Mouse (Mus musculus): ENCODE measurements around the gene 4930556J24Rik. TPM values are rescaled to one million over a fixed set of nuclear protein-coding genes. Genes with fewer than 3 reads are reported as not detected.
"Not testable (repeated sequence)": the region's sequence is repeated elsewhere in the genome, so short reads cannot be mapped to it uniquely, and the experiment has no call there.

4930556J24Rik gene
- total RNA-seq, 2 experiments from 2014 or later, result not detected

GRCm38 (mm10) chr11:3973081-3973480, 3.5 kb downstream of the 4930556J24Rik start:
- DNase-seq, result no peak

DNA sequence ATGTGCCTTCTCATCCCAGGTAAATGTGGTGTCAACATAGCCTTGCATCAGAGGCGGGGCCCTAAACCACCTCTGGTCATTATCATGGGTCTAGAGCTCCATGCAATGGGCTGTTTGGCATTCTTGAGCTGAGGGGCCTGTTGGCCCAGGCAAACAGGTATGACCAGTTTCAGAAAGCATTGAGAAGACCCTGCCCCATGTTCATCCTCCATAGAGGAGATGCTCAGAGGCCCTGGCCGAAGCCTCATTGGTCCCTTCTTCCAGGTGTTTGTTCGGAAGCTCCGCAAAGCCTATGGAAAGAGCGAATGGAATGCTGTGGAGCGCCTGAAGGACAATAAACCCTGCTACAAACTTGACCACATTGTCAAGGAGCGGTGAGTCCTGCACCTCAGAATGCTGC, 6.2 kb downstream of the 4930556J24Rik start:
- DNase-seq, result no peak

- DNase-seq, result no peak
These were observed 6.7 kb downstream of the 4930556J24Rik start for GRCm38 (mm10) chr11:3969837-3970236.

DNA sequence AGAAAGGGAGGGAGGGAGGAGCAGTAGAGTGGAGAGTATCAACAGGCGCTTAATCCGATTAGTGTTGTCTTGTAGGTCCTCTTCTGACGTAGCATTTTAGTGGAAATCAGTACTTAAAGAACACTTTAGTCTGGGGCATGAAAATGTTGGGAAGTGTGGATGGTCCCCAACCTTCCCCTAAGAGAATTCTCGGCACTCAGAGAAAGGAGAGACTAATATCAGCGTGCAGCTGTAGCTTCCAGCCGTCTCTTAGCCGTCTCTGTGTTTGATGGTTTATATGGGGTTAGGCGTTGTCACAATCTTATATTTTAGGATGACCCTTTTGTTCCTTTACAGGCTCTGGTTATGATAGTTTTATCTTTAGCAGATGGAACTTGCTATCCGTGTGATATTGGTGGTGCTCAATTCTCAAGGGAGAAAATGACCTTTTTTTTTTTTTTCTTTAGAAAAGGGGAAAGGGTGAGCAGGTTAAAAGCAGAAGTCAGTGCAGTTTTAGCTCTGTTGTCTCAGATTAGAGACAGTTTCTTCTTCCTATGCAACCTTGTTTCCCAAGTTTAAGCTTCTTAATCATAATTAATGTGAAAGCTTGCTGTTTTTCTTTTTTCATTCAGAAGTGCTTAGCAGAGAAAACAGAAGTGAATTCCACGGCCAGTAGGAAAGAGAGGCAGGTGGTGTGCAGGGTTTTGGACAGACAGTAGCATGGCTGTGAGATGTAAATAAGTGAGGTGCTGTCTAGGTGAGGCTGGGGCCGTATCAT, 12.0 kb downstream of the 4930556J24Rik start:
- DNase-seq, result no peak

DNA sequence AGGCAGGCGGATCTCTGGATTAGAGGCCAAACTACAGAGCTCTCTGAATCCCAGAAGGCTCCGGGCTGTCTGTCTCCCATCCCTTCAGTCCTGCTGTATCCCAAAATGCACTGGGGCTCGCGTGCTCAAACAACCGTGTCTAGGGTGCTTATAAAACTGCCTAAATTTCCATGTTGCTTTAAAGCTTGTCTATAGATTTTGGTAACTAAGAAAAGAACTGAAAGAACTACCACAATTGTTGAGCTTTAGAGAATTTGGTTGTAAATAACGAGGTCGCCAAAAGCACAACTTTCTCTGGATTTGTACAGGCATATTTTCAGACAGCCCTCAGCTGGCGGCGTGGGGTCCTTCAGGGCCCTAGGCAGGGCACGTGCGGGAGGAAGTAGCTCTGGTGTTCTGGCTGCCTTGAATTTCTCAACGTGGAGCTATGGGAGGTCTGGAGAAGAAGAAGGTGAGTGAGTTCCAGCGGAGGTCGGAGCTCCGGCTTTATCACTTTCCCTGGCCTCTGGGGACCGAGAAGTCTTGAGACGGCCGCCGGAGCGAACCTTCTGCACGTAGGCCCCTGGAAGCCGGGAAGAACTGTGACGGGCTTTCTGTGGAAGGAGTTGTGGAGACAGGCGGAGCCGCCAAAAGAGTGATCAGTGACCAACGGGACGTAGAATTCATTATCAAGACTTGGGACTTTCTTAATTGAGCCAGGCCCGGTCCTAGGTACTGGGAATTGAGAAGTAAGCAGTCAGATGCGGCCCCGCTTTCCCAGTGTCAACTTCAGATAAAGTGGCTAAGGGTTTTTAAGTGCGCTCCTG, 12.8 kb downstream of the 4930556J24Rik start, which contains the start of gene Pes1:
Gene Pes1 (plus strand): TSS at position 366 of the 806 bp plus-strand sequence.
- DNase-seq, result peak; percentile 84

- no peak for DNase-seq
These were observed 13.4 kb downstream of the 4930556J24Rik start for GRCm38 (mm10) chr11:3963155-3963554.

GRCm38 (mm10) chr11:3961761-3962160, 14.8 kb downstream of the 4930556J24Rik start:
- no peak for DNase-seq

DNA sequence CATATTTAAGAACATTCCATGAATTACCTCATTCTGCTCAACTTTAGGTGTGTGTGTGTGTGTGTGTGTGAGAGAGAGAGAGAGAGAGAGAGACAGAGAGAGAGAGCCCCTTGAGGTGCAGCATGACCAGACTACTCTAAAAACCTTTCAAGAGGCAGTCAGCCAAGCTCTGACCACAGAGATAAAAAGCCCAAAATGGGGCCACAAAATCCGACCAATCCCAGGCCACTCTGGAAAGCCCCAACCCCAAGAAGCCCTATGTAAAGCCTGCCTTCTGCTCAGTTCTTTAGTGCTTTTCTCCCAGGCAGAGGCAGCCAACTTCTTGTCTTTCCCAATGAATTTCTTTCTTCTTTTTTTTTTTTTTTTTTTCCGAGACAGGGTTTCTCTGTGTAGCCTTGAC, 15.7 kb downstream of the 4930556J24Rik start:
- no peak for DNase-seq

DNA sequence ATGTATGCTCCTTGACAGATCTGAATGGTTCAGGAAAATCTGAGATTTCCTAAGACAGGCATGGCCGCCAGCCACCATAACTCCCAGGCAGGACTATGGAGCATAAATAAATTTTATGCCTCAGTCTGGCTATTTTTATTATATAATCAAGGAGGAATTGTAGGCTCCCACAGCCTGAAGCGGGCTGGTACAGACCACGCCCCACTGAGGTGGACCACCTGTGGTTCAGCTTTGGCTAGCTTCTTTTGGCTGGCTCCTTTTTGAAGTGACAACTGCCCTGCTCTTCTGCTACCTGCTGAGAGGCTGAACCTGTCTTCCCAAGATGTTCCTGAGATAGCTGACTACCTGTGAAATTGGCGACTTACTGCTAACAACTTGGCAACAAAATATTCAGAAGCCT, 21.2 kb downstream of the 4930556J24Rik start:
- not testable (repeated sequence) for DNase-seq

- DNase-seq, result not testable (repeated sequence)
These were observed 21.7 kb downstream of the 4930556J24Rik start for GRCm38 (mm10) chr11:3954876-3955275.

DNA sequence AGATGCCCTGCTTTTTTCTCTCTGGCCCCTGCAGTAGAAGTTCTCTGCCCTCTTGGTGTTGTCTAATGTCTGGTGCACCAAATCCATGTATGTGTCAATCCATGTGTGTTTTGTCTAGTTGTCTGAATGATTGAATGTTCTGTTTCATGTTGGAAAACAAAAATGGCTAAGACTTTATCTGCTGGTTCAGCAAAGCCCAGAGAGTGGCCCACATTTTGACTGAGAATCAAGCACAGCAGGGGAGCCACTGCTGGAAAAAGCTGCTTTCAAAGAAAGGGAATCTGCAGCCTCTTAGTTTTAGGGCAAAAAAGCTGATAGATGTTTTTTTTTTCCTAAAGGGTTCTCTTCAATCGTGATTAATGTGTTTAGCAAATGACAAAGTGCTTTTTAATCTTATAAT, 30.2 kb downstream of the 4930556J24Rik start:
- no peak for DNase-seq

GRCm38 (mm10) chr11:3941371-3941770, 35.2 kb downstream of the 4930556J24Rik start:
- DNase-seq, result no peak

DNA sequence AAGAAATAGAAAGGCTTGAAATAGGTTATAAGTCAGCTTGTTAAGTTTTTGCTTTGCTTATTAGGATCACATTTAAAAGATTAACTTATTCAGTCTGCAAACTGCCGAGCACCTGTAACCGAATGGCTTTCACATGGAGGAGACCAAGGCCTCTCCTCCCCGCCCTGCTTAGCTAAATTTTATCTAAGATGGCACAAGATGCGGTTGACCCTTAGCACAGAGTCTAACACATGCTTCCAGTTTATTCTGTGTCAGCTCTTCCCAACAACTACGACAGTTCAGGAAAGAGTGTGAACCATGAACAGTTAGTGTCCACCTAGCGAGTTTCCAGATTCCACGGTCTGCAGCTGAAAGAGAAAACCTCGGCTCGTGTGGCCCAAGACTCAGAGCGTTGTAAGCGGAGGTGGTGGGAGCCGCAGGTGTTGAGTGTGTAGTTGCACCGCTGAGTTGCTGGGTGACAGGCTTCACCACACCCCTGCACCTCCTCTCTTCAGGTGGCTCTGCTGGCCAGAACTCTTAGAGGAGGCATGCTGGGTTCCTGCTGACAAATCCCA, 39.2 kb downstream of the 4930556J24Rik start:
- no peak for DNase-seq

GRCm38 (mm10) chr11:3936318-3936717, 40.3 kb downstream of the 4930556J24Rik start:
- DNase-seq, result no peak

- no peak for DNase-seq
These were observed 41.4 kb downstream of the 4930556J24Rik start for GRCm38 (mm10) chr11:3935135-3935534.

GRCm38 (mm10) chr11:3933756-3934285, 42.8 kb downstream of the 4930556J24Rik start:
- DNase-seq, result no peak

DNA sequence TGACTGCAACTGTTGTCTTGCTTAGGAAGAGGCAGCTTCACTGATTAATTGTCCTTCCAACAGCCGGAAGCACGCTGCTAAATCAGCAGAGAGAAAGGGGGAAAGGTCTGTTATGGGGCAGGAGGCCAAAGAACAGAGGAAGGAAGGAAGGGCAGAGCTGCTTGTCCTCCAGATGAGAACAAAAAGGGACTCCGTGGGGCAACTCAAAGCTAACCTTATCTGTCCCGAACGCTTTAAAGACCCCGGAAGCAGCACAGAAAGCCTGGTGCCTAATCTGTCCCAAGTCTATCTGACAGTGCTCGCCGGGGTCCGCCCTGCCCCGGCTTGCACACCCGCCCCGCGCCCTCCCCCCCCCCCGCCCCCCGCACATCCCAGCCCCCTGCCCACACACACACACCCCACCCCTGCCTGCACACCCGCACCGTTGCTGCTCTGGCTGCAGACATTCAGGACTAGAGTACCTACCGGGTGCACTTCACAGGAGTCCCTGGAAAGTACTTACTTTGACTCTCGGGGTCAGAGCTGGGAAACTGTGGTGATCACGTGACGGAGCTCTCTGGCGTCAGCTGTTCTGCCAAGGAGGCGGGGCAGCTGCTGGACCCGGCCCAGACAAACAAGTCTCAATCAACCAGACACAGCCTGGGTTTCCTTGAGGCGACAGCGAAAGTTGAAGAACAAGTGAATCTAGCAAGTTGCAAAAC, 44.9 kb downstream of the 4930556J24Rik start, which contains the start of gene Tcn2:
Gene Tcn2 (minus strand): TSS at position 649 of the 701 bp plus-strand sequence.
- DNase-seq, result peak; percentile 93

GRCm38 (mm10) chr11:3930931-3931330, 45.6 kb downstream of the 4930556J24Rik start:
- DNase-seq, result no peak

DNA sequence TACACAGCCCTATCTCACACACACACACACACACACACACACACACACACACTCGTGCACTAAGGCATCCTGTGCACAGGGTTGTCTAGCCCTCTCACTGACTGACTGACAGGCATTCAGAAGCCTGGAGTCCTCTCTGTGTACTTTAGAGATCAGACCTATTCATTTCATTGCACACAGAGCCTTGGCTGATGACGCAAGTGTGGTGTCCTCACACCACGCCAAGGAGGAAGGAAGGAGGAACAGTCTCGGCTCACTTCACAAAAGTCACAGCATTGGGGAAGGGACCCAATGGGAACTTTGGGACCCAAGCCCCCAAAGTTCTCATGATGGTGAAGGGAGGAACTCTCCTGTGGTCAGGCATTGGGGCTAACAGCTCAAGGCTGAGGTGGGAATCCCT, 46.6 kb downstream of the 4930556J24Rik start:
- DNase-seq, result no peak

DNA sequence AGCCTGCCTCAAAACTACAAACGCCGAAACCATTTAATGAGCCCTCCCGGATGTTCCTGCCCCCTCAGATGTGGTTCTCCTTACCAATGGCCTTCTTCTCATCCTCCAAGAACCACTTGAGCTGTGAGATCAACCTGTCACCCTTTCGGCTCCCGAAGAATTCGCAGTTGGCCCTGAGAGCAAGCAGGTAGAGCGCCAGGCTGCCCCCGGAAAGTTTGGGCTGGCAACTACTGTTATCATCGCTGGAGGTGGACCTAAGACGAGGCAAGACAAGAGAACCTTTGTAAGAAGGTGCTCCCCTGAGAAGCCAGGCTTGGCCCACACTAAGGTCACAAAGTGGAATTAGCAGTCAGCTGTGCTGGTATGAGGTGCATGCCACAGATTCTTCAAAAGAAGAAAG, 50.7 kb downstream of the 4930556J24Rik start:
- no peak for DNase-seq

DNA sequence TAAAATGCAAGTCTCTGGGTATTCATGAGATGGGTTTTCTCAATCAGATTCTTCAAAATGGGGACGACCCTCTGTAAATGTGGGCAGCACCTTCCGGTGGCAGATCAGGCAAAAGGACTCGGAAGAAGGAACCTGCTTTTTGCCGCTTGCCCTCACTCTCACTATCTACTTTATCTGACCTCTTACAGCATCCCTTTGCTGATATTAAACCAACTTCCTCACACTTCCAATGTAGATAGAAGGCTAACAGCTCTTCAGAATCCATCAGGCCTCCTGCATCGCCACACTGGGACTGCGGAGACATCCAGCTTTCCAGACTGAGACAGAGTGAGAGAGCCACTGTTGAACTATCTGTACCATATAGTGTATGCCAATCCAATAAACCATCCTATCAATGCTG, 53.8 kb downstream of the 4930556J24Rik start:
- DNase-seq, result no peak

GRCm38 (mm10) chr11:3922115-3922514, 54.5 kb downstream of the 4930556J24Rik start:
- no peak for DNase-seq
